Mouse (Mus musculus) layer of hippocampus, postnatal 36 days (tissue): ENCODE measurements at regions not wholly inside any gene's neighbourhood (a gene's known extent, or its start where the extent isn't known, plus 50 kb on each side); places are given as distances from the start of the nearest gene placed in this dataset.

ENCODE experiments used
- DNase-seq, 2 experiments: peaks; one replicate each; pipeline ENCODE4 v3.0.0; 2022

DNA sequence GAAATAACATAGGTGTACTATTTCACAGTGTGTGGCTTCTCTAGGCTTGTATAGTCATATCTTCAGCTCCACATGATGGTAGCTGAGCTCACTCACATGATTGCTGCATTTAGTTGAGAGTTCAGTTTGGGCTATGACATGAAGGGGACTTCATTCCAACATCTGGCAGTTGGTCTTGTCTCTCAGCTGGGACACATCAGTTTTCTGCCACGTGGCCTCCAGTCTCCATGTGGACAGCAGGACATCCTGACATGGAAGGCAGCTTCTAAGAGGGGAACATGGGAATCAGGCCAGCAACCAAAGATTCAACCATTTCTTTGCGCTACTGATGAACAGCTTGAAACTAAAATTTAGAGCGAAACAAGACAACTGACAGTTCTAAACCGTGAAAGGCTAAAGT lies 121.2 kb upstream of the Slc44a1 start:
- no peak for DNase-seq

DNA sequence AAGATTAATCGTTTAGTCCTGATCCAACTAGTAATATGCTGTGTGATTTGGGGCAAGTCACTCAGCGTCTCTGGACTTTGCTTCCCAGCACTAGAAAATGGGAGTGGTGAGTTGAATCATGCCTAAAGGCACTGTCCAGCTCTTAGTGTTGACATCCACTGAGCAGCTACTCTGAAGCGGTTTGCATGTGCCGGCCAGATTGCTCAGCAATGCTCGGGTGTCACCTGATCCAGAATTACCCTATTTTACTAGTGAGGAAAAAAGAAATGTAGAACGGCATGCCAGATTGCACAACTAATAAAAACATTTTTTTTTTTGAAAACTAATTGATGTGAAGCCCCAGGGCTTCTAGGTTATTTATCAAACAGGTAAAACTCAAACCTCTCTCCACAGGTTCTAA lies 122.0 kb upstream of the Slc44a1 start:
- no peak for DNase-seq

DNA sequence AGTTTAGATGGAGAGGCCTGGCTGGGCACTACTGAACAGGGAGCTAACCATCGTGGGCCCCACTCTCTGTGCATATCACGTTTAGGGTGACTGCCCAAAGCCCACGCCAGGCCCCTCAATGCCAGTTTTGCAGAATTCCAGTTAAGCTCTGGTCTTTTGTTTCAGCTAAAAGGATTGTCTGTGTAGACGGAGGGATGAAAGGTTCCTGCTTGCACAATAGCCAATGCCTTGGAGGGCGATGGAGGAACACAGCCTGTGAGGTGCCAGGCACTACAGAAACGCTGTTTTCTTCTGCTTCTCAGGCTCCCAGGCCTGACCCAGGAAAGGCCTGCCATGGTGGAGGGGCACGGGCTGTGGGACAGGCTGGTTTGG lies 122.8 kb upstream of the Slc44a1 start:
- no peak for DNase-seq

DNA sequence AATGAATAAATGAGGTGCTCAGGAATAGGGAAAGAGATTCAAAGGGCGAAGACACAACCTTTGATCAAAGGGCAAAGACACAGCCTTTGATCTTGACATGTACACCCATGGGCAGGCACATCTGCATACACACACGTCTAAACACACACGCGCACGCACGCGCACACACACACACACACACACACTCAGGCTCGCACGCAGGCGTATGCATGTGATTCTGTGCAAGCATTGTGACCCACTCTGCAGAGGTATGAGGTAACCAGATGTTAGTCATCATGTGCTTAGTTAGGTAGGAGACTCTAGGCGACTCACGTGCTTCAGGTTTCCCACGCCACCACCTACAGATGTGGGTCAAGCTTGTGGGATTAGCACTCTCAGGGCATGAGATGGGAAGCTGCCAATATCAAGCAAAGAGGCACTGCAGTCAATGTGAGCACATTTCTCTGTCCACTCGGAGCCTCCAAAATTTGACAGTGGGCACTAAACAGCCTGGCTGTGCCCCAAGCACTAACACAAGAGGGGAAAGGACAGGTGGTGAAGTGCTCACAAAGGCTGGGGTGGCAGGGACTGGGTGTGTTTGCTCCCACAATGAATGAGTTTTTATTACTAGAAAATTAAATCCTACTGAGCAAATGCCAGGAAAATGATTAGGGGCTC lies 123.3 kb upstream of the Slc44a1 start:
- DNase-seq: no peak

DNA sequence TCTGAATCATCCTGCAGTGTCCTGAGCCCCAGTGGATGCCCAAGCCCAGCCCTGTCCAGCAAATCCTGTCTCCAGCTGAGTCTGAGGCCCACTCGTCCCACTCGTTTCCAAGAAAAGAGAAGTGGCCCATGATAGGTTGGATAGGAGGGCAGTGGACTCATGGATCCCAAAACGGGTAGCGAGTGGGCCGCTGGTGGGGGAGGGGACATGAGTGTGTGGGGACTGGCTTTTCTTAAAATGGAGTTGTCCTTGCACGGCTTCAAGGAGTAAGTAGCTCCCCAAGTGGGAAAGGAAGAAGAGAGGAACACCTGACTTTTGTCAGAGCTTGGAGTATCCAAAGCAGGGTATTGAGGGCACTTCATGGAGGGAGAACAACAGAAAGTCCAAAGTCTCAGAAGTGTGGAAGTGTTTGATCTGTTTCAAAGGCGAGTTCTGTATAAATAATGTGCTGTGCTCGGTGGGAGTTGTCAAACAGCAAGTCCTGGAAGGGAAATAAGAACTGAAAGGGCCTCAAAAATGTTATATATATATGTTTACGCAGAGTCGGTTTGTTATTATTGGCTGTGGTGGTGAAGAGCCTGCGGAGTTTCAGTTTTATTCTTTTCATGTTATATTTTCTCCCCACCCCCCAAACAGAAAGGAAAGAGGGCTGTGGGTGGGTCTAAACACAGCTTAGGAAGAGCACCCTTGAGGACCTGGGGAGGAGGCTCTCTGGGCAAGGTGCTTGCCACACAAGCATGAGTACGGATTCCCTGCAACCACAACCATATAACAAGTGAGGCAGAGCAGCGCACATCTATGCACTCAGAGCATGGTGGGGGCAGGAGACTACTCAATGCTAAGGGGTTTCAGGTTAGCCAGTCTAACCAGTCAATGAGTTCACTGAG lies 124.1 kb upstream of the Slc44a1 start:
- no peak for DNase-seq

DNA sequence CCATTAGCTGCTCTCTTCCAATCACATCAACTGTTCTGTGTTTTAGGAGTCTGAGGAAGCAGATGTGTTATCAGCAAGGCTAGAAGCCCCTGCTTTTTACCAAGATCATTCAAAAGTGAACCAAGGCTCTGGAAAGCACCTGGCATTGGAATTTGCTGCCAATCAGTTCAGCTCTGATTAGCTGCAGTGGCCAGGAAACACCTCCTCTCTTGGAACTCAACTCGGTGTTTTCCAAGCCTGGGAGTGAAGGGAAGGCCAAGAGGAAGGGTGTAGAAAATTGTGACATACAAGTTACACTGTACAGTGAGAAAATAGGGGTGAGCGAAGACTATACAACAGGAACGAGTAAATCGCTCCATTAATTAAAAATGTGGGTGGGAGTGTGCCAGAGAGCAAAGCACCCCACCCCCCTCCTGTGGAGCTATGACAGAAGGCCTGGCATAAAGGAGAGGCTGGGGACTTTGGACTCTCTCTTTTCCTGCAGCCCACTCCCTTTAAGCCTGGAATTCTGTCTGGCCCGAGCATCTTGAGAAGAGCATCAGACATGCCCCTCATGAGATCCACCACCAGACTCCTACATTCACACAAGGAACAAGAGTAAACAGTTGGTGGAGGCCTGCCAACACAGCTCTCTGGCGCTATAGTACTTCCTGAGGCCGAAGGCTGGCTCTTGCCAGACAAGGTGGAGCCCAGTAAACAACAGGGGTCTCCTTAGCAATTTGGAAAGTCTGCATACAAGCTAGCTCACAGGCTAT lies 124.9 kb upstream of the Slc44a1 start:
- DNase-seq: peak in 1 of 2 experiments; percentile 14

DNA sequence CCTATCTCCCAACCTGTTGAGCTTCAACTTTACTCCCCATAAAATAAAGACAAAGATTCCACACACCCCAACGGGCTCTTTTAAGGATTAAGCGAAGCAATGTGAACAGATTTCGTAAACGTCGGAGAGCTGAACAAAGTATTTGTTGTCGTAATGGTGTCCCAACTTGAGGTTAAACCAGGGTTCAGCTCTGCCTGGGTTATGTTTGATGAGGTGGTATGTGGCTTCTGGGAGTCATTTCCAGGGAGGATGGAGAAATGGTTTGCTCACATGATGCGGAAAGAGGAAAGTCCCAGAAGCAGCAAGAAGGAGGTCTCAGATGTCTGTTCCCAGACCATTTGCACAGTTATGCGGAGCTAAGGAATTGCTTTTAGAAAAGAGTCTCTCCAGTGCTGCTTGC lies 126.1 kb upstream of the Slc44a1 start:
- no peak for DNase-seq

DNA sequence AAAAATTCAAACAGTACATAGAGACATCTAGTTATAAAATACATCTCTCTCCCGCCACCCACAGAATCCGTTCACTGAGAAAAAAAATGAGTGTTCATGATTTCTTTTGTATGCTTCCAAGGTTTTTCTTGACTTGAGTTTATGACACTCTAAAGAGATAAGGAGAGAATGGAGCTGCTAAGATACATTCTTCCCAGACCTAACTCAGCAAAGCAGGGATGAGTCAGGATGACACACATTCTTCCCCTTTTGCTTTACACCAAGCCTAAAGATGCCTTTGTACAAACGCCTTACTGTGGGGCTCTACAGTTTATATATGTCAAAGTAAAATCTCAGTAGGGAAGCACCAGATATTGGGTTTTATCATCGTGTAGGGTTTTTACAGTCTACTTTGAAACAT lies 133.1 kb upstream of the Slc44a1 start:
- no peak for DNase-seq

DNA sequence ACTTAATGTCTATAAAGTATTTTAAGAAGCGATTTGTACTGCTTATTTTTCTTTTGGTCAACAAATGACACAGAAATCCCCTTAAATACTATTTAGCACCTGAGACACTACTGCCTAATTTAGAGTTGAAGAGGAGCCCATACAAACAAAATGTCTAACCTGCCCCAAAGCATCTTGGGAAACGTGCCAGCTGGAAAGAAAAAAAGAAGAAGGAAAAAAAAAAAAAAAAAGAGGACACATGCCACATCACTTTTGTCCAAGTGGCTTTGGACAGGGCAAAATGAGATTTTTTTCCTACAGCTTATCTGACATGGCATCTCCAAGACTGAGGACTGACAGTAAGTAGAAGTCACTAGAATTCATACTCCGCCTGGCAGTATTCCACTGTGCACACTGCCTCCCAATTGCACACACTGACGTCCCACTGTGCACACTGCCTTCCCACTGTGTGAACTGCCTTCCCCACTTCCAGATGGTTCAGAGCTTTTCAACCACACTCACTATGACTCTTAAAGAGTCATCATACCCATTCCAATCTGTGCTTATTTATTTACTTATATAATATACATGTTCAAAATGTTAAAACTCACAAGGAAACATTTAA lies 135.3 kb upstream of the Slc44a1 start:
- no peak for DNase-seq

DNA sequence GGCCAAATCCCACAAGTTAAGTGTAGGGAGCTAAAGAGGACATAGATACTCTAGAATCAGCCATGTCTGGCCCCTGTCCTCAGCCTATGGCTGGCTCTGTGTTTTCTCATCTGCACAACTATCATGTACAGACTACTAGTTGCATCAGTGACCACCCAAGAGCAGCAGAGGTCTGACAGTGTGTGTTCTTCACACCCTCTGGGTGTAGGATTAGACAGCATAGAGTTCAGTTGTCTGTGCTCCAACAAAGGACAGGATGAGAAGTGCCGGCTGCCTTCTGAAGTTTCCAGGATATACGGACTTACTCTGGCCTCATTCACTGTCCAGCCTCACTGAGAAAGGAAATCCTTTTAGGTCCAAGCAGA lies 135.9 kb upstream of the Slc44a1 start:
- DNase-seq: no peak

DNA sequence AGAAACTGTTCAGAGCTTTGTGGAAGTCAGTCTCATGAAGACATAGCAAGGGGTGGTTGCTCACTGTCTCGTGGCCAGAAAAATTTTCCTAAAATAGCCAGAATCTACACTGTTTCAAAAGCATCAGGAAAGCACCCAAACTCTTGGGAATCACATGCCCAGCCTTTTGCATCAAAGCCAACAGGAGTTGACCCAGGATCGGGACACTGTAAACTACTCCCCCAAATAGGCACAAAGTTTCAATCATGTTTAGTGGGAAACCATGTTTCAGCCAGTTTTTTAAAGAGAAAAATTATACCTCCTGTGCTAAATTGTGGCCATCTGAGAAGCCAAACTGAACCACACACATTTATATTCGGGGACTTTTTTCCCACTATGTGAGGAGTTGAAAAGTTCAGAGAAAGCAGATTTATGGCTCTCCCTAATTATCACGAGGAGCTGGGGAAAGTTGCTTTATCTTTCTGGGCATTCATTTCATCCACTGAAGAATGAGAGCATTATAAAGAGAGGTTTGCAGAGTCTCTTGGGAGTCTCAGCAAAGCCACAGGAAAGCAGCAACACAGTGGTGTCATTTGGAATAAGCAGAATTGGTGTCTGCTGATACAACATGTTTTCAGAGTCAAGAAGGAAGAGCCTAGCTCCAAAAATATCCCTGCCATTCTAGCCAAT lies 136.5 kb upstream of the Slc44a1 start:
- no peak for DNase-seq

DNA sequence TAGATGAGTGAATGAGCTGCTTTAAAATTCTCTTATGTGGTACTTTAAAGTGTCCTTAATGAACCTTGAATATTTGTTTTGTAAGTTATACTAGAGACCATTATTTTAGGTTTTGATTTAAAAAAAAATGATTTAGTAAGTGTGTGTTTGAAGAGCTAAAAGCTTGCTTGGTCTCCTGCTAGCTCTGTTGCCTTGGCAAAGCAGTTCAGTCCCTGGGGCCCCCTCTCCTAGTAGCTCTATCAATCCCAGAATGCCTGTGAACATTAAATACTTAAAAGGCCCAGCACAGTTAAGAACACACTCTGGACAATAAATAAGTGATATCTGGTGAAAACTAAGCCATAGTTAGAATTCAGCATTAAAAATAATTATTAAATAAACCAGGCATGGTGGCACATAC lies 138.3 kb upstream of the Abca1 start:
- no peak for DNase-seq

DNA sequence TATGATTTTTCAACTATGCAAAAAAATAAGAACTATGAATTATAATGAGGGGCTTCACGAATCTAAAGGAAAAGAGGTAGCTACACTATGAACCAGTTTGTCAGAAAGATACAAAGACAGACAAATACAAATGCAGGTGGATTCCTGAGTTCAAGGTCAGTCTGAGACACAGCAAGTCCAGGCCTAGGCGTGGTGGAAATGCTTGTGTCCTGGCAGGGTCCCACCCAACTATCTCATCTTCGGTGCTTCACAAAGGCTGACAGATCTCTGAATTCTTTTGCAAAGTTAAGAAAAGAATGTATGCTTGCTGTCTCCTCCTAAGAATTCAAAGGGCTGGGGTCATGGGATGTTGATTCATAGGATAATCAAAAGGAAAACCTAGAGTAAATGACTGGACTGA lies 132.9 kb upstream of the Abca1 start:
- no peak for DNase-seq

DNA sequence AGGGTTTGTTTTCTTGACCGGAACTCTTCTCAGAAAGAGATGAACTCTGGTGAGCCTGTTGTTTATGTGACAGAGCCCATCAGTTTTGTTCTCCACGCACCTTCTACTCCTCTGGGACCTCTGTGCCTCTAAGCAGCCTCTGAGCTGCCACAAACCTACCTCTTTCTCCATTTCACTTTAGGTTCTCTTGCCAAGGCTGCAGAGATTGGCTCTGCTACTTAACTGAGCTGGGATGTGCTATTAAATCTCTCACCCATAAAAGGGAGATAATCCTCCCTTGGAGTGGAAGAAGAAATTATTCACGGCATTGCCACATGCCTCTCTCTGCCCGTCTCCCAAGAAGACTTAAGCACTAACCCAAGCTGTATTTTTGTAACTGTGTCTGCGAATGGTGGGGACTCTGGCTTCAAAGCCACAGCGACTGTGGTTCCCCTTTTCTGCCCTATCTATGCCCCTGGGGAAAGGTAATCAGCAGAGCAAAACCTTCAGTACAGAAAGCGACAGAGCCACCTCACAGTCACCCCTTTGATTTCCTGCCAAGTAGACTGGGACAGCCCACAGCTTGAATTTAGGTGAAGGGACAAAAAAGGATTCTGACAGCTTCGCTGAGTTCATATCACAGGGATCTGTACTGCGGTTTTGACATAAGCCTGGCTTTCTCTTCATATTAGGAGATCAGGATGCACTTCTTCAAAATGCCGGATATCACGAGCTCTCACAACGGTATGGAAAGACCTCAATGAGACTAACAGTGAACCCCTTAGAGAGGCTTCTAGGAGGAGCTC lies 118.2 kb upstream of the Abca1 start:
- no peak for DNase-seq

DNA sequence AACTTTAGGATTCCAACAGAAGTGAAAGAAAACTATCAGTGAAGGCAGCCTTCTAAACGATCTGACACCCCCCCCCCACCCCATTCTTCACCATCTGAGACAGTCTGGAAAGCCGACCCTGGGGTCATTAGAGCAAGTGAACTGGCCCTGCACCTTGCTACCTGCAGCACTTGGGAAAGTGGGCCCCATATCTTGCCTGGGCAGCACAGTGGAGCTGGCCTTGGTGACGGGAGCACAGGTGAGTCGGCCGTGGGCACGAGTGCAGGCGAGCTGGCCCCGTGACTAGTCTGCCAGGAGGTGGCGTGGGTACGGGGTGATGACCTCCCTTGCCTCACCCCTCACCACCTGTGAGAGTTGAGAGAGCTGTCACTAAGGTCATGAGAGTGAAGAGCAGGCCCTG lies 110.7 kb upstream of the Abca1 start:
- DNase-seq: no peak

DNA sequence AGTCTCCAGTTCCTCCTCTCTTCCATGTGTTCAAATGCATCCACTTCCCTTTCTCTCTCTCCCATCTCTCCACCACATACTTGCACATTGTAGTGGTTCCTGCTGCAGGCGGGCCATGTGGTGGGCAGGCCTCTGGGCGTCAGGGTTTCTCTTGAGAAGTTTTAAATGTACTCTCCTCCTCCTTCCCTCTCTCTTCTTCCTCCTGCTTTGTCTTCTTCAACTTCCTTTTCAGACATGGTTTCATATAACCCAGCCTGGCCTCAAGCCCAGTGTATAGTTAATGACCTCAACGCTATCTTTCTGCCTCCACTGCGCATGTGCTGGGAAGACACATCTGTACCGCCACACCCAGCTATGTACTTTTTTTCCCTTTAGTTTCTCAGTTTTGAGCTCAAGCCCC lies 110.3 kb upstream of the Abca1 start:
- DNase-seq: no peak

DNA sequence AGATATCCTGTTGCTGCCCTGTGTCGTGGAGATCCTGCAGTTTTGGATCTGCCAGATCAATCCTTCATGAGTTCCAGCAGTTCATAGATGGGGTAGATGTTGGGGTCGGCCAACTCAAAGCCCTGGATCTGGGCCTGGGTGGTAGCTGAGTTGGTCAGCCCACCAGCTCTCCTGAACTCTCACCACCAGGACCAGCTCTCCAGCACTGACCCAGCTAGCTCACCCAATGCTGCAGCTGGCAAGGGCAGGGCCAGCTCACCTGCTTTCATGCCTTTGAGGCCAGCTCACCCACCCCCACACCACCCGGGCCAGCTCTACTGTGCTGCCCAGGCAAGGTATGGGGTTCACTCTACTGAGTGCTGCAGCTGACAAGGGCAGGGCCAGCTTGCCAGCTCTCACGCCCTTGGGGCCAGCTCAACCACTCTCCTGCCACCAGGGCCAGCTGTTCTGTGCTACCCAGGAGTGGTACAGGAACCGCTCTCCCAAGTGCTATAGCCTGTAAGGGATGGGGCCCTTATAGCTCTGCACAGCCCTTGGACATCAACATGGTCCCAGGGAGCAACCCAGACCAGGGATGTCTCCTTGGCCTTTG lies 109.7 kb upstream of the Abca1 start:
- no peak for DNase-seq

DNA sequence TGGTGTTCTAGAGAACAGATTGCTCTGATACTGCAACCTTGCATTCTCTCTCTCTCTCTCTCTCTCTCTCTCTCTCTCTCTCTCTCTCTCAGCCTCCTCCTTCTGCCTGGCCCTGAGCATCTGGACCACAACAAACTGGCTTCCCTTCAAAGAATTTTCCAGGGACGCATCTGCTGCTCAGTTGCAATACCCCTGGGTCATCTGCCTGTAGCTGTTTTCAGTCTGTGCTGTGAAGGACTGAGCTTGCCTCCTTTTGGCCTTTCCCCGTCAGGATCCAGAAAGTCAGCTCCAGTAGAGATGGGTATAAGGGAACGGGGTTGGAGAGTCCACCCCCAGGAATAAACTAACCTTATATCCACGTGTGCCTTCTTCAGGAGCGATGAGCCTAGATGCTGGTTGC lies 105.2 kb upstream of the Abca1 start:
- DNase-seq: no peak

DNA sequence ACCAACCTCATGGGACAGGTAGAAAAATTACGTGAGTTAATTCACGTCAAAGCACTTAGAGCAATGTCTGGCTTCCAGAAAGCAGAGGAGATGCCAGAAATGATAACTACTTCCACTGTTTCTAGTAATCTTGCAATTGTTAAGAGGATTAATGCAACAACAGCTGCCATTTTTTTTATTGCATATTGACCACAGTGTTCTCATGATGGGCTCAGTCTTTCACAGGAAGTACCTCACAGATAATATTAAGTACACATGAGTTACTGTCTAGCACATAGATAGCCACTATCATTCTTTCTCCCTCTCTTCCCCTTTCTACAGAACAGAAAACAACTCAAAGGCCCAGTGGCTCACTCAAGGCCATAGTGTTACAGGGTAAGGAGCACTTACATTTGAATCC lies 104.8 kb upstream of the Abca1 start:
- no peak for DNase-seq

DNA sequence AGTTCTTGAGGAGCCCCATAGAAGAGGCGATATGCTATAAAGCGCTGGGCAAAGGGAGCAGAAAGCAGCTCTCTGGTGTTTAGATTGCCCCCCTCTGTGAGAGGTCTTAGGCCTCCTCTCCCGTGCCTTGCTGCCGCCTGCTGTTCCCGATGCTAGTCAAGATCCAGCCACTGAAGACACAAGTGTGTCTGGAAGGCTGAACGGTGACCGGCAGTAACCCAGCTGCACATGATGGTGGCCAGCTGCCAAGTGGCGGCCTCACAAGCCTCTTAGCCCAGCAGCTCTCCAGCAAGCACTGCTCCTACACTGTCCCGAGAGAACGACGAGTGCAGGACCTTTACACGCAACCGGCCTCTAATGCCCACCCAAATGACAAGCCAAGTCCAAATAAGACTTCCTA lies 104.1 kb upstream of the Abca1 start:
- DNase-seq: peak; percentile 49 to 73

DNA sequence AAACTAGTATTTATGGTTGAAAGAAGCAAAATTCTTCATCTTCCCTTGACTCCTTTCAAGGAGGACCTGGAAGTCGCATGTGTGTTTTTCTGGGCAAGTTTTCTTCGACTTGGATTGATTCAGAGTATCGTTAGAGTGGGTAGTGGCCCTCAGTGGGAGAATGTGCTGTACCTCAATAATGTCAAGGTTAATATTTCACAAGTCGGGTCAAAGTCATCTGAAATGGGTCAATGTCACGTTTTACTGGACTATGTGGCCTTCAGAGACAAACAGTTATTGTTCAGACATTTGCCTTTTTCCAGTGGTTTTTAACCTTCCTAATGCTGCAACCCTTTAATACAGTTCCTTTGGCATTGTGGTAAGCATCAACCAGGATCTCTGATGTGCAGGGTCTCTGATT lies 102.8 kb upstream of the Abca1 start:
- no peak for DNase-seq
